Mouse (Mus musculus) neural tube, embryonic 13.5 days (tissue): Measurements from ENCODE around the gene 4930562C15Rik. TPM values are rescaled to one million over a fixed set of nuclear protein-coding genes. Genes with fewer than 3 reads are reported as not detected.
A peak's percentile ranks its signal among the peaks of the same experiment; 100 is the strongest.
"Not testable (repeated sequence)": the region's sequence is repeated elsewhere in the genome, so short reads cannot be mapped to it uniquely, and the experiment has no call there.

Source experiments
- ATAC-seq: fragments of 200-750 bp; cut with Nextera tagmentation; 2 replicates; pipeline ENCODE4 v1.8.0; 2017; ENCODE audit warnings: low read depth, mild to moderate bottlenecking, moderate TSS enrichment, moderate library complexity
- H3K27ac ChIP-seq: fragments of 300-500 bp; sonication (generic); replicated peaks from 2 replicates; pipeline ENCODE4 v1.5.1; 2015; ENCODE audit warnings: moderate library complexity, mild to moderate bottlenecking, inconsistent platforms
- H3K27me3 ChIP-seq: fragments of 300-500 bp; sonication (generic); 2 replicates; pipeline ENCODE4 v1.6.1; 2015; ENCODE audit warnings: mild to moderate bottlenecking, inconsistent platforms
- H3K36me3 ChIP-seq: fragments of 300-500 bp; sonication (generic); 2 replicates; pipeline ENCODE4 v1.6.1; 2015; ENCODE audit warnings: mild to moderate bottlenecking, inconsistent platforms
- H3K4me1 ChIP-seq: fragments of 300-500 bp; sonication (generic); replicated peaks from 2 replicates; pipeline ENCODE4 v1.6.1; 2015; ENCODE audit warnings: inconsistent platforms
- H3K4me2 ChIP-seq: fragments of 300-500 bp; sonication (generic); 2 replicates; pipeline ENCODE4 v1.6.1; 2015; ENCODE audit warnings: inconsistent platforms, mild to moderate bottlenecking, moderate library complexity
- H3K4me3 ChIP-seq: fragments of 300-500 bp; sonication (generic); 2 replicates; pipeline ENCODE4 v1.5.1; 2015; ENCODE audit warnings: mild to moderate bottlenecking, inconsistent platforms
- H3K9ac ChIP-seq: fragments of 300-500 bp; sonication (generic); 2 replicates; pipeline ENCODE4 v1.6.1; 2015; ENCODE audit warnings: moderate library complexity, mild to moderate bottlenecking, inconsistent platforms
- H3K9me3 ChIP-seq: fragments of 300-500 bp; sonication (generic); 2 replicates; pipeline ENCODE4 v1.6.1; 2016; ENCODE audit warnings: inconsistent platforms
- whole genome bisulfite sequencing: fragments of 180-500 bp; shearing (Covaris S2); methylation state at CpG from one replicate; pipeline ENCODE4 v1.1.7; 2015; 5-methylcytosine and 5-hydroxymethylcytosine counted together
- polyA plus RNA-seq: library from polyadenylated mRNA; unstranded; fragments of >200 nt; fragmentation: Nextera tagmentation; extraction: Ambion mirVana; gene quantifications from 2 replicates; pipeline ENCODE4 v1.2.1, GENCODE M21; 2015

Gene 4930562C15Rik
- 0.42 and 0.52 TPM in 2 replicates for polyA plus RNA-seq

GRCm38 (mm10) chr16:4835191-4835590, at the start of gene 4930562C15Rik:
4930562C15Rik (plus strand) TSS chr16:4835416.
- no peak for ATAC-seq
- Histone ChIP-seq H3K9me3 (no peaks in the 10 kb centered on the region), H3K27me3 (no peaks in the 10 kb centered on the region), H3K4me1 (no peaks in the 10 kb centered on the region), H3K4me3 (no peak within 1 kb of the TSS), H3K4me2 (no peak within 1 kb of the TSS), H3K36me3 (no peaks in the 10 kb centered on the region), H3K27ac (no peak within 1 kb of the TSS), H3K9ac (no peak within 1 kb of the TSS)
- WGBS = 91% methylated on average over 3 of the region's 3 CpGs

GRCm38 (mm10) chr16:4785706-4786105, 49.5 kb upstream of the 4930562C15Rik start:
- H3K27me3 ChIP-seq = no peaks in the 10 kb centered on the region
- H3K9ac ChIP-seq = no peak overlapping the region
- no peaks in the 10 kb centered on the region for H3K9me3 ChIP-seq
- peaks cover 7% of the 10 kb centered on the region for H3K36me3 ChIP-seq
- 18% methylated on average over 4 of the region's 4 CpGs for WGBS
- H3K4me2 ChIP-seq = 0 out of 2 replicates have a peak overlapping the region, but pooled peaks have one; percentile 6
- no peak overlapping the region for H3K4me3 ChIP-seq
- peaks cover 58% of the 10 kb centered on the region for H3K4me1 ChIP-seq
- ATAC-seq = no peak
- H3K27ac ChIP-seq = no peak overlapping the region

GRCm38 (mm10) chr16:4788176-4788575, 47.0 kb upstream of the 4930562C15Rik start:
- H3K4me1 ChIP-seq = peaks cover 53% of the 10 kb centered on the region
- peak overlapping the region; percentile 34; the same call in 1 of the 2 replicates for H3K9ac ChIP-seq
- H3K36me3 ChIP-seq = peaks cover 3% of the 10 kb centered on the region
- H3K4me2 ChIP-seq = peak overlapping the region; percentile 83
- H3K27ac ChIP-seq = no peak overlapping the region
- H3K4me3 ChIP-seq = peak overlapping the region; percentile 64; the same call in 1 of the 2 replicates
- H3K9me3 ChIP-seq = no peaks in the 10 kb centered on the region
- ATAC-seq = no peak
- no peaks in the 10 kb centered on the region for H3K27me3 ChIP-seq

- H3K27me3 ChIP-seq = no peaks in the 10 kb centered on the region
- peak overlapping the region; percentile 64 for H3K4me3 ChIP-seq
- under 1% methylated on average over 29 of the region's 29 CpGs for WGBS
- H3K27ac ChIP-seq = peak overlapping the region; percentile 99
- H3K4me1 ChIP-seq = peaks cover 49% of the 10 kb centered on the region
- peak; percentile 75 for ATAC-seq
- no peaks in the 10 kb centered on the region for H3K36me3 ChIP-seq
- H3K9ac ChIP-seq = peak overlapping the region; percentile 84
- no peaks in the 10 kb centered on the region for H3K9me3 ChIP-seq
- H3K4me2 ChIP-seq = peak overlapping the region; percentile 83
These were observed 45.9 kb upstream of the 4930562C15Rik start for GRCm38 (mm10) chr16:4789311-4789768.

- ATAC-seq = peak; percentile 99
- Histone ChIP-seq H3K4me2 (peak within 1 kb of the TSS; percentile 83), H3K27me3 (no peaks in the 10 kb centered on the region), H3K27ac (peak within 1 kb of the TSS; percentile 99), H3K9me3 (no peaks in the 10 kb centered on the region), H3K4me1 (peaks cover 42% of the 10 kb centered on the region), H3K36me3 (no peaks in the 10 kb centered on the region), H3K4me3 (peak within 1 kb of the TSS; percentile 64), H3K9ac (peak within 1 kb of the TSS; percentile 84)
- WGBS = 1% methylated on average over 51 of the region's 51 CpGs
These were observed 45.2 kb upstream of the 4930562C15Rik start, which contains the start of gene Cdip1 for GRCm38 (mm10) chr16:4789810-4790559. Cdip1 (minus strand) TSS chr16:4790292.

- Histone ChIP-seq H3K4me2 (no peak overlapping the region), H3K4me1 (peaks cover 29% of the 10 kb centered on the region), H3K9me3 (no peaks in the 10 kb centered on the region), H3K4me3 (no peak overlapping the region), H3K9ac (no peak overlapping the region), H3K27ac (no peak overlapping the region), H3K27me3 (no peaks in the 10 kb centered on the region), H3K36me3 (no peaks in the 10 kb centered on the region)
- ATAC-seq = no peak
- WGBS = 64% methylated on average over 2 of the region's 2 CpGs
These were observed 43.9 kb upstream of the 4930562C15Rik start for GRCm38 (mm10) chr16:4791332-4791731.

- 83% methylated on average over 4 of the region's 4 CpGs for WGBS
- ATAC-seq = no peak
These were observed 38.6 kb upstream of the 4930562C15Rik start for GRCm38 (mm10) chr16:4796631-4797030.

GRCm38 (mm10) chr16:4818349-4818748, 16.9 kb upstream of the 4930562C15Rik start:
- Histone ChIP-seq H3K27ac (no peak overlapping the region), H3K9me3 (0 out of 2 replicates have a peak, but pooled peaks cover 9% of the 10 kb centered on the region), H3K9ac (no peak overlapping the region), H3K36me3 (no peaks in the 10 kb centered on the region), H3K4me1 (no peaks in the 10 kb centered on the region), H3K4me3 (no peak overlapping the region), H3K4me2 (no peak overlapping the region), H3K27me3 (no peaks in the 10 kb centered on the region)
- ATAC-seq = no peak
- WGBS = 82% methylated on average over 3 of the region's 3 CpGs

More at GRCm38 (mm10) chr16:4796631-4797030, 38.6 kb upstream of the 4930562C15Rik start:
- no peaks in the 10 kb centered on the region for H3K36me3 ChIP-seq
- no peaks in the 10 kb centered on the region for H3K9me3 ChIP-seq
- no peak overlapping the region for H3K27ac ChIP-seq
- H3K27me3 ChIP-seq = no peaks in the 10 kb centered on the region
- no peak overlapping the region for H3K4me3 ChIP-seq
- H3K4me2 ChIP-seq = no peak overlapping the region
- H3K4me1 ChIP-seq = no peaks in the 10 kb centered on the region
- H3K9ac ChIP-seq = no peak overlapping the region

- not testable (repeated sequence) for H3K4me1 ChIP-seq, H3K4me3 ChIP-seq, H3K4me2 ChIP-seq, H3K9ac ChIP-seq, H3K27me3 ChIP-seq, ATAC-seq, H3K9me3 ChIP-seq, H3K27ac ChIP-seq, H3K36me3 ChIP-seq
- 89% methylated on average over 5 of the region's 5 CpGs for WGBS
These were observed 10.8 kb upstream of the 4930562C15Rik start for GRCm38 (mm10) chr16:4824466-4824865.

- Histone ChIP-seq H3K9me3 (no peaks in the 10 kb centered on the region), H3K27me3 (no peaks in the 10 kb centered on the region), H3K27ac (no peak overlapping the region), H3K4me3 (no peak overlapping the region), H3K36me3 (no peaks in the 10 kb centered on the region), H3K4me1 (no peaks in the 10 kb centered on the region), H3K9ac (no peak overlapping the region), H3K4me2 (no peak overlapping the region)
- no peak for ATAC-seq
- 93% methylated on average over 5 of the region's 5 CpGs for WGBS
These were observed 7.6 kb upstream of the 4930562C15Rik start for GRCm38 (mm10) chr16:4827639-4828038.

- Histone ChIP-seq H3K4me1 (no peaks in the 10 kb centered on the region), H3K9ac (no peak overlapping the region), H3K27ac (no peak overlapping the region), H3K36me3 (no peaks in the 10 kb centered on the region), H3K27me3 (no peaks in the 10 kb centered on the region), H3K9me3 (no peaks in the 10 kb centered on the region), H3K4me2 (no peak overlapping the region), H3K4me3 (no peak overlapping the region)
- ATAC-seq = no peak
- 87% methylated on average over 6 of the region's 6 CpGs for WGBS
These were observed 5.8 kb upstream of the 4930562C15Rik start for GRCm38 (mm10) chr16:4829271-4829900.

GRCm38 (mm10) chr16:4831650-4832419, 3.4 kb upstream of the 4930562C15Rik start:
- Histone ChIP-seq H3K9ac (no peak overlapping the region), H3K9me3 (no peaks in the 10 kb centered on the region), H3K27ac (no peak overlapping the region), H3K4me1 (no peaks in the 10 kb centered on the region), H3K27me3 (no peaks in the 10 kb centered on the region), H3K4me2 (no peak overlapping the region), H3K36me3 (no peaks in the 10 kb centered on the region), H3K4me3 (no peak overlapping the region)
- ATAC-seq = no peak
- 77% methylated on average over 15 of the region's 15 CpGs for WGBS
